Mouse (Mus musculus): ENCODE measurements at regions not wholly inside any gene's neighbourhood (a gene's known extent, or its start where the extent isn't known, plus 50 kb on each side); places are given as distances from the start of the nearest gene placed in this dataset.

GRCm38 (mm10) chr8:113183186-113183585 is 452.2 kb upstream of the Mon1b start:
- DNase-seq (ENCODE audit: low spot score): no peak

GRCm38 (mm10) chr8:113190537-113190936 is 444.9 kb upstream of the Mon1b start:
- DNase-seq (ENCODE audit: low spot score): no peak

- no peak for DNase-seq (ENCODE audit: low spot score)
Measured at GRCm38 (mm10) chr8:113191537-113191936, 443.9 kb upstream of the Mon1b start.
